Mouse (Mus musculus) olfactory bulb, adult 2 months (tissue): ENCODE data around the gene Jag2.

Experiments
- CTCF ChIP-seq: fragments of 200-500 bp; IDR thresholded peaks from 2 replicates; pipeline ENCODE4 v1.5.1; 2012; ENCODE audit warnings: low read depth, mild to moderate bottlenecking, low read length, moderate library complexity; ENCODE audit not compliant: insufficient read depth
- POLR2A ChIP-seq: fragments of 200-500 bp; IDR thresholded peaks from 2 replicates; pipeline ENCODE4 v1.6.1; 2012; ENCODE audit warnings: mild to moderate bottlenecking, low read depth, low read length, moderate library complexity; ENCODE audit not compliant: insufficient read depth

DNA sequence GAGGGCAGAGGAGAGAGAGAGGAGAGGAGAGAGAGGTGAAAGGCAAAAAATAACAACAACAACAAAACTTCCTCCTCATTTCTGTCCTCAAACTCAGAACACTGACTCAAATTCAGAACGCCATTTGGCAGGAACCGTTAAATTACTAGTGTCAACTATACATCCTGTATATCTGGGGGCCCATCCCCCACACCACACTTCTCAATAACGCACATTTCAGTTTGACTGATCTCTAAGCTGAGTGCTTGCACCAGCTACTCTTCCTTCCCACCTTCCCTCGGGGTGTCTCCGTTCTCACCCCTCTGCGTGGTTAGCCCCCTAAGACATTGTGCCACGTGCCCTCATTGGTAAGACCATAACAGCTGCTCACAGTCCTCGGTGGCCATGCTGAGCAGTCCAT is 69.6 kb downstream of the Jag2 start:
- TF ChIP-seq CTCF: no peak
- TF ChIP-seq POLR2A: no peak
